Mouse (Mus musculus): ENCODE measurements around the gene Mlh1. TPM values are rescaled to one million over a fixed set of nuclear protein-coding genes. Genes with fewer than 3 reads are reported as not detected.

The Mlh1 gene
- polyA plus RNA-seq, 1 experiment from 2014 or later, result 48.6 TPM

DNA sequence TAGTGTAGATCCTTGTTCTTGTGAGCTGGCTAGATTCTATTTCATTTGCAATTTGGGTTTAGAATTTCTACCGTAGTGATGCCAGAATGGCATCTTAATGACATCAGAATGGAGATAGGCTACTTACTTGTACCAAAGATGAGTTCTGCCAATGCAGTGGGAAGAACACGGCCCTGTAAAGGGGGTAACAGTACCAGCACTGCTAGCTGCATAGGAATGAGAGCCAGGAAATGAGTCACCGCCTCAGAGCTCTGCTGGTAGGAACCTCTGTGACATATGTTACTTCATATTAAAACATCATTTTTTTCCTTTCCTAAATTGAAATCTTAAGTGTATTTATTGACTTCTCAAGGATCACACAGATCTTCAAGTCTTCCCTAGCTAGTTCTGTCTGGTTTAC is 89.4 kb downstream of the Mlh1 start:
- no peaks in the 10 kb centered on the region for H3K4me1 ChIP-seq (ENCODE audit: control insufficient read depth, insufficient read depth, low read length)
- H3K27ac ChIP-seq (ENCODE audit: low read depth, low read length), result no peak overlapping the region
- no peak overlapping the region for H3K4me2 ChIP-seq (ENCODE audit: low read depth)
- 85% methylated on average over 3 of the region's 3 CpGs for WGBS
- no peak overlapping the region for H3K9ac ChIP-seq (ENCODE audit: low read length)
- ATAC-seq (ENCODE audit: insufficient read depth, low FRiP score, low TSS enrichment) (no peak), DNase-seq (ENCODE audit: low spot score) (no peak)
- H3K4me3 ChIP-seq (ENCODE audit: low read depth, low read length), result no peak overlapping the region
- H3K9me3 ChIP-seq (ENCODE audit: control insufficient read depth, low read length), result no peaks in the 10 kb centered on the region
- H3K27me3 ChIP-seq (ENCODE audit: control insufficient read depth, insufficient read depth, low read length), result no peaks in the 10 kb centered on the region
- H3K36me3 ChIP-seq (ENCODE audit: control insufficient read depth, insufficient read depth, low read length), result no peaks in the 10 kb centered on the region

DNA sequence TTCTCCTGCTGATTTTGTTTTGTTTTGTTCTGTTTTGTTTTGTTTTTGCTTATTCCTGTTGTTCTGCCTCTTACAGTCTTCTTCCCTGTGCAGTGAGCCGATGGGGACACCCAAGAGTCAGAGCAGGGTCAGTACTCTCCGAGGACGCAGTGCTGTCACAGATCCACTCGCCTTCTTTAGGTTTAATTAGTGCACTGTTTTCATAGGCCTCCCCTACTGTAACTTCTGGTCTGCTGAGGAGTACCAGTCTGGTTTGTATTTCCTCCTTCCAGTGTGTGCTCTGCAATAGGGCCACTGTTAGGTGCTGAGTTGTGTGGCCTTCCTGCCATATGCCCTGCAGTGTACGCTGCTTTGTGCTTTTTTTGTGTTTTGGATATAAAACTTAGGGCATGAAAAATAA is 92.6 kb downstream of the Mlh1 start:
- WGBS, result 84% methylated on average over 5 of the region's 5 CpGs

More for the DNA sequence above, 92.6 kb downstream of the Mlh1 start:
- H3K36me3 ChIP-seq (ENCODE audit: control insufficient read depth, insufficient read depth, low read length), result no peaks in the 10 kb centered on the region
- no peak for ATAC-seq (ENCODE audit: insufficient read depth, low FRiP score, low TSS enrichment)
- H3K9ac ChIP-seq (ENCODE audit: low read length), result no peak overlapping the region
- H3K9me3 ChIP-seq (ENCODE audit: control insufficient read depth, low read length), result no peaks in the 10 kb centered on the region
- H3K27me3 ChIP-seq (ENCODE audit: control insufficient read depth, insufficient read depth, low read length), result no peaks in the 10 kb centered on the region
- H3K4me1 ChIP-seq (ENCODE audit: control insufficient read depth, insufficient read depth, low read length), result no peaks in the 10 kb centered on the region
- H3K4me2 ChIP-seq (ENCODE audit: low read depth), result no peak overlapping the region
- H3K27ac ChIP-seq (ENCODE audit: low read depth, low read length), result no peak overlapping the region
- H3K4me3 ChIP-seq (ENCODE audit: low read depth, low read length), result no peak overlapping the region
- no peak for DNase-seq (ENCODE audit: low spot score)

Other genes with a start within 250 kb of the Mlh1 start
- gene Ccrl2, start 214.3 kb downstream of the Mlh1 start, polyA plus RNA-seq (2014; fragmentation: Nextera tagmentation; extraction: Ambion mirVana), result 0.54 and 1.6 TPM in 2 replicates
- gene Lrrfip2, start 154.2 kb downstream of the Mlh1 start, polyA plus RNA-seq (2014; fragmentation: Nextera tagmentation; extraction: Ambion mirVana), result 50.8 and 51.3 TPM in 2 replicates
- gene Epm2aip1, start 138 bp upstream of the Mlh1 start, polyA plus RNA-seq (2014; fragmentation: Nextera tagmentation; extraction: Ambion mirVana), result 45.4 and 47.8 TPM in 2 replicates
- 0.16 and 0.34 TPM in 2 replicates for gene Trank1, start 39.9 kb upstream of the Mlh1 start, polyA plus RNA-seq (2014; fragmentation: Nextera tagmentation; extraction: Ambion mirVana)
- gene Dclk3, start 167.3 kb upstream of the Mlh1 start, polyA plus RNA-seq (2014; fragmentation: Nextera tagmentation; extraction: Ambion mirVana), result 2.6 and 3.0 TPM in 2 replicates